10 mouse cellular contexts compared by ENCODE assay signal in the genomic region with DNA sequence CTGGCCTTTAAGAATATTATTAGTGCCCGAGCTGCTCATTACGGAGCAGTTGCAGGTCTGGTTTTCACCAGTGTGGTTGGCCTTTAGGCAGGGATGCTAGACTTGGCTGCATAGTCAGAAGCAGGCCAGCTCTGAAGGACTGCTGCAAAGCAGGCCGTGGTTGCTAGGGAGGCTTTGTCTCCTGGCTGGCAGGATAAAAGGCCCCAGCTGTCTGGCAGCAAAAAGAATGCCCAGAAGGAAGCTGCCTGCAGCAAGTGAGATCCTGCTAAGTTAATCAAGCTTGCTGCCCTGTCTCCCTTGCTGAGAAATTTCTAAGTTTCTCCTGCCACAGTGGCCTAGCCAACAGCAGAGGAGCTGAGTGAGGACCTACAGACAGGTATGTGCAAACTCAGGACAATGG.
DNase-seq lines count a peak whose midpoint lies in the region; ATAC-seq and TF ChIP-seq lines count a peak whose summit lies in the region.
"Had no signal": no experiment of that assay in that cellular context is flagged by ENCODE, and none has a peak within 500 bp of the region (broad histone marks: within the 10 kb centered on the region; RNA-seq: fewer than 3 reads in every experiment).

No protein-coding gene starts in this region.

- H3K9me3 ChIP-seq in midbrain, embryonic 13.5 days = no peaks in the 10 kb centered on the region
- H3K9me3 ChIP-seq in liver, postnatal 0 days (ENCODE audit: low read length) = no peaks in the 10 kb centered on the region

- no peak for TF ChIP-seq CTCF in layer of hippocampus, adult 2 months (conservative IDR thresholded peaks at IDR 0.05)
- no peak for TF ChIP-seq CTCF in liver, postnatal 0 days (IDR thresholded peaks at IDR 0.05; ENCODE audit: low read depth)

- H3K27ac ChIP-seq in layer of hippocampus, adult 2 months = no peak overlapping the region
- H3K27ac ChIP-seq in midbrain, embryonic 13.5 days = peak overlapping the region; percentile 84
- no peak overlapping the region for H3K27ac ChIP-seq in liver, postnatal 0 days (ENCODE audit: low read depth)

- no peak overlapping the region for H3K4me3 ChIP-seq in layer of hippocampus, adult 2 months
- H3K4me3 ChIP-seq in midbrain, embryonic 13.5 days (replicated peaks) = no peak overlapping the region
- no peak overlapping the region for H3K4me3 ChIP-seq in liver, postnatal 0 days (ENCODE audit: low read depth, low read length)

- no peaks in the 10 kb centered on the region for H3K27me3 ChIP-seq in midbrain, embryonic 13.5 days
- no peaks in the 10 kb centered on the region for H3K27me3 ChIP-seq in liver, postnatal 0 days (ENCODE audit: insufficient read depth, low read length)

- WGBS in midbrain, embryonic 13.5 days = 11% methylated on average over 3 of the region's 3 CpGs
- 65% methylated on average over 3 of the region's 3 CpGs for WGBS in liver, postnatal 0 days (ENCODE audit: insufficient replicate concordance)

- ATAC-seq in midbrain, embryonic 13.5 days = peak; percentile 93
- ATAC-seq in liver, postnatal 0 days = no peak

- peak; percentile 9 for DNase-seq in layer of hippocampus, adult 11-12 months (ENCODE audit: low spot score)
- DNase-seq in layer of hippocampus, adult 9-10 months (ENCODE audit: low spot score) = no peak
- DNase-seq in layer of hippocampus, adult 2 months (ENCODE audit: low spot score in 2 of 2) = peak; percentile 22 to 32
- no peak for DNase-seq in lung, postnatal 14 days
- DNase-seq in adrenal gland, adult 8-10 months = no peak
- no peak for DNase-seq in urinary bladder, postnatal 36 days (ENCODE audit: low spot score in 2 of 2)
- no peak for DNase-seq in liver, postnatal 0 days
- DNase-seq: adrenal gland, postnatal 36 days; gastrocnemius, postnatal 25 days had no signal

- H3K4me2 ChIP-seq in midbrain, embryonic 13.5 days (replicated peaks) = no peak overlapping the region
- H3K4me2 ChIP-seq in liver, postnatal 0 days (ENCODE audit: low read depth, low read length) = no peak overlapping the region

- H3K4me1 ChIP-seq in midbrain, embryonic 13.5 days (replicated peaks) = peaks cover 26% of the 10 kb centered on the region
- no peaks in the 10 kb centered on the region for H3K4me1 ChIP-seq in liver, postnatal 0 days (ENCODE audit: insufficient read depth)

- no peak for TF ChIP-seq EP300 in liver, postnatal 0 days (IDR thresholded peaks at IDR 0.05; ENCODE audit: low read depth)

- H3K36me3 ChIP-seq in midbrain, embryonic 13.5 days = no peaks in the 10 kb centered on the region
- H3K36me3 ChIP-seq in liver, postnatal 0 days (replicated peaks; ENCODE audit: insufficient read depth, low read length) = no peaks in the 10 kb centered on the region

- H3K9ac ChIP-seq in midbrain, embryonic 13.5 days (replicated peaks) = no peak overlapping the region; the same call in 1 of the 2 replicates
- H3K9ac ChIP-seq in liver, postnatal 0 days (replicated peaks) = no peak overlapping the region

Comparison
In these comparisons a context has a peak if more than half of its experiments do, and no peak if none do; other contexts are left out.
1. DNase-seq: peak in layer of hippocampus, adult 11-12 months (single experiment) and layer of hippocampus, adult 2 months (2 of 2); none in layer of hippocampus, adult 9-10 months (single experiment), lung, postnatal 14 days (single experiment), adrenal gland, adult 8-10 months (single experiment), urinary bladder, postnatal 36 days (0 of 2) and liver, postnatal 0 days (single experiment).